In genomic region chr13:59741697-59742096, GRCm38 (mm10) we compare ENCODE assay signal across 14 mouse cellular contexts. TPM values are rescaled to one million over a fixed set of nuclear protein-coding genes. Genes with fewer than 3 reads are reported as not detected.
A peak's percentile ranks its signal among the peaks of the same experiment; 100 is the strongest.
DNase-seq lines count a peak whose midpoint lies in the region; ATAC-seq and TF ChIP-seq lines count a peak whose summit lies in the region.
"Had no signal": no experiment of that assay in that cellular context is flagged by ENCODE, and none has a peak within 500 bp of the region (broad histone marks: within the 10 kb centered on the region; RNA-seq: fewer than 3 reads in every experiment).

No protein-coding gene starts in this region.

- H3K4me1 ChIP-seq in lung, embryonic 14.5 days (ENCODE audit: insufficient read depth): no peaks in the 10 kb centered on the region
- peaks cover 2% of the 10 kb centered on the region; the same call in 1 of the 2 replicates for H3K4me1 ChIP-seq in hindbrain, embryonic 10.5 days (replicated peaks)
- H3K4me1 ChIP-seq: neural tube, embryonic 12.5 days had no signal

- intact Hi-C loops in gastrocnemius, postnatal 14 days (cut with DNase I; ENCODE audit: low total_unique reads): no loop called here

- DNase-seq in gastrocnemius, postnatal 14 days: peak; percentile 18
- no peak for DNase-seq in gastrocnemius, adult 8-10 months (ENCODE audit: low spot score in 2 of 2)
- peak; percentile 51 for DNase-seq in lung, embryonic 14.5 days
- no peak for DNase-seq in lung, adult 18-20 months
- DNase-seq in brain, embryonic 14.5 days (ENCODE audit: low read depth): no peak
- peak; percentile 46 for DNase-seq in naive thymus-derived CD4-positive, alpha-beta T cell, adult 2 months (ENCODE audit: low read depth)
- DNase-seq in hindbrain, embryonic 10.5 days (ENCODE audit: low spot score): no peak
- DNase-seq in frontal cortex, postnatal 14 days (ENCODE audit: low spot score in 2 of 2): no peak
- DNase-seq: liver, embryonic 13.5 days had no signal

- no peak overlapping the region for H3K4me2 ChIP-seq in lung, embryonic 14.5 days
- H3K4me2 ChIP-seq: liver, embryonic 13.5 days; neural tube, embryonic 12.5 days had no signal

- H3K9me3 ChIP-seq in lung, embryonic 14.5 days (ENCODE audit: low read depth, low read length): no peaks in the 10 kb centered on the region
- H3K9me3 ChIP-seq in hindbrain, embryonic 10.5 days: no peaks in the 10 kb centered on the region
- H3K9me3 ChIP-seq: liver, embryonic 13.5 days; neural tube, embryonic 12.5 days had no signal

- no peak overlapping the region for H3K27ac ChIP-seq in lung, embryonic 14.5 days (ENCODE audit: low read depth)
- H3K27ac ChIP-seq in hindbrain, embryonic 10.5 days: no peak overlapping the region
- H3K27ac ChIP-seq: neural tube, embryonic 12.5 days had no signal

- no peaks in the 10 kb centered on the region for H3K36me3 ChIP-seq in lung, embryonic 14.5 days (ENCODE audit: insufficient read depth)
- H3K36me3 ChIP-seq in hindbrain, embryonic 10.5 days: no peaks in the 10 kb centered on the region
- H3K36me3 ChIP-seq: liver, embryonic 13.5 days; neural tube, embryonic 12.5 days had no signal

- TF ChIP-seq CTCF in lung, embryonic 14.5 days (IDR thresholded peaks at IDR 0.05; ENCODE audit: low read depth): peak; percentile 58
- peak; percentile 26; the same call in 1 of the 2 replicates for TF ChIP-seq CTCF in brain, embryonic 14.5 days (IDR thresholded peaks at IDR 0.05; ENCODE audit: borderline replicate concordance, extremely low read depth, insufficient read depth, insufficient read length)

- WGBS in lung, embryonic 14.5 days: 70% methylated on average over 10 of the region's 10 CpGs
- WGBS in hindbrain, embryonic 10.5 days: 83% methylated on average over 10 of the region's 10 CpGs

- no peak overlapping the region for H3K4me3 ChIP-seq in lung, embryonic 14.5 days (ENCODE audit: low read depth, low read length)
- no peak overlapping the region for H3K4me3 ChIP-seq in hindbrain, embryonic 10.5 days
- H3K4me3 ChIP-seq: erythroblast, embryonic 14.5 days; liver, embryonic 13.5 days; neural tube, embryonic 12.5 days had no signal

- no peaks in the 10 kb centered on the region for H3K27me3 ChIP-seq in lung, embryonic 14.5 days (ENCODE audit: insufficient read depth, low read length)
- H3K27me3 ChIP-seq in hindbrain, embryonic 10.5 days (ENCODE audit: insufficient read depth, poor library complexity, severe bottlenecking): no peaks in the 10 kb centered on the region
- H3K27me3 ChIP-seq: liver, embryonic 13.5 days; neural tube, embryonic 12.5 days; Patski had no signal

- TF ChIP-seq POLR2A in brain, embryonic 14.5 days (IDR thresholded peaks at IDR 0.05; ENCODE audit: borderline replicate concordance, extremely low read depth, insufficient read depth, insufficient read length, poor library complexity, severe bottlenecking): no peak

- ATAC-seq in lung, embryonic 14.5 days (ENCODE audit: insufficient read depth): no peak
- ATAC-seq: Patski had no signal

- H3K9ac ChIP-seq in lung, embryonic 14.5 days: no peak overlapping the region
- H3K9ac ChIP-seq: liver, embryonic 13.5 days; neural tube, embryonic 12.5 days had no signal

RNA-seq across cellular contexts. Expression of gene 1700014D04Rik, which starts 4.9 kb away (rescaled TPM):
- total RNA-seq in gastrocnemius, postnatal 14 days (2021): not detected
- total RNA-seq in gastrocnemius, adult 8-10 months (2022): under 1 TPM in 2 of 4 experiments, not detected in 2; 0.10 to 0.12 TPM
- 0.24 TPM in 1 of 2 replicates, not detected in the other for polyA plus RNA-seq in lung, embryonic 14.5 days (2014; fragmentation: Nextera tagmentation; extraction: Ambion mirVana)
- 0.13 and 0.18 TPM in 2 replicates for polyA plus RNA-seq in brain, embryonic 14.5 days (2012; rRNA removed)
- 0.18 TPM in 1 of 2 replicates, not detected in the other for polyA plus RNA-seq in hindbrain, embryonic 10.5 days (2016; fragmentation: Nextera tagmentation; extraction: Ambion mirVana)
- polyA plus RNA-seq: erythroblast, embryonic 14.5 days; liver, embryonic 13.5 days had no signal

RNA-seq across cellular contexts. Expression of gene Spata31d1d, which starts 10.1 kb away (rescaled TPM):
- total RNA-seq in gastrocnemius, postnatal 14 days (2021): not detected
- total RNA-seq in gastrocnemius, adult 8-10 months (2022): not detected
- polyA plus RNA-seq in lung, embryonic 14.5 days (2014; fragmentation: Nextera tagmentation; extraction: Ambion mirVana): not detected in 2 replicates
- polyA plus RNA-seq in brain, embryonic 14.5 days (2012; rRNA removed): 0.04 TPM in 1 of 2 replicates, not detected in the other
- not detected in 2 replicates for polyA plus RNA-seq in hindbrain, embryonic 10.5 days (2016; fragmentation: Nextera tagmentation; extraction: Ambion mirVana)
- polyA plus RNA-seq: kidney, adult 2 months; liver, embryonic 13.5 days; neural tube, embryonic 12.5 days; Patski; spleen, adult 2 months had no signal

RNA-seq across cellular contexts. Expression of gene Isca1, which starts 27.9 kb away (rescaled TPM):
- total RNA-seq in gastrocnemius, postnatal 14 days (2021): 100 to 1,000 TPM; 107 to 121 TPM
- total RNA-seq in gastrocnemius, adult 8-10 months (2022): 100 to 1,000 TPM; 159 to 209 (median 180) TPM
- 105 and 121 TPM in 2 replicates for polyA plus RNA-seq in lung, embryonic 14.5 days (2014; fragmentation: Nextera tagmentation; extraction: Ambion mirVana)
- 130 and 135 TPM in 2 replicates for polyA plus RNA-seq in brain, embryonic 14.5 days (2012; rRNA removed)
- polyA plus RNA-seq in hindbrain, embryonic 10.5 days (2016; fragmentation: Nextera tagmentation; extraction: Ambion mirVana): 101 and 116 TPM in 2 replicates

RNA-seq across cellular contexts. Expression of gene Spata31d1b, which starts 29.6 kb away (rescaled TPM):
- not detected for total RNA-seq in gastrocnemius, postnatal 14 days (2021)
- total RNA-seq in gastrocnemius, adult 8-10 months (2022): not detected
- not detected in 2 replicates for polyA plus RNA-seq in lung, embryonic 14.5 days (2014; fragmentation: Nextera tagmentation; extraction: Ambion mirVana)
- 0.01 and 0.03 TPM in 2 replicates for polyA plus RNA-seq in brain, embryonic 14.5 days (2012; rRNA removed)
- polyA plus RNA-seq in hindbrain, embryonic 10.5 days (2016; fragmentation: Nextera tagmentation; extraction: Ambion mirVana): 0.04 TPM in 1 of 2 replicates, not detected in the other
- polyA plus RNA-seq: erythroblast, embryonic 14.5 days; liver, embryonic 13.5 days; neural tube, embryonic 12.5 days; Patski; spleen, adult 2 months had no signal

RNA-seq across cellular contexts. Expression of gene Spata31d1a, which starts 31.6 kb away (rescaled TPM):
- total RNA-seq in gastrocnemius, postnatal 14 days (2021): not detected
- not detected for total RNA-seq in gastrocnemius, adult 8-10 months (2022)
- not detected in 2 replicates for polyA plus RNA-seq in lung, embryonic 14.5 days (2014; fragmentation: Nextera tagmentation; extraction: Ambion mirVana)
- polyA plus RNA-seq in brain, embryonic 14.5 days (2012; rRNA removed): 0.01 and 0.04 TPM in 2 replicates
- polyA plus RNA-seq in hindbrain, embryonic 10.5 days (2016; fragmentation: Nextera tagmentation; extraction: Ambion mirVana): 0.05 TPM in 1 of 2 replicates, not detected in the other
- polyA plus RNA-seq: erythroblast, embryonic 14.5 days; kidney, adult 2 months; neural tube, embryonic 12.5 days; spleen, adult 2 months had no signal

Comparison
In these comparisons a context has a peak if more than half of its experiments do, and no peak if none do; other contexts are left out.
1. DNase-seq: peak in gastrocnemius, postnatal 14 days (single experiment), lung, embryonic 14.5 days (single experiment) and naive thymus-derived CD4-positive, alpha-beta T cell, adult 2 months (single experiment); none in gastrocnemius, adult 8-10 months (0 of 2), lung, adult 18-20 months (0 of 2), brain, embryonic 14.5 days (single experiment), hindbrain, embryonic 10.5 days (single experiment) and frontal cortex, postnatal 14 days (0 of 2).